Mouse (Mus musculus) inflammation-experienced regulatory T-cells, adult 6 months (primary cell): ENCODE results near the gene 3110040N11Rik. TPM values are rescaled to one million over a fixed set of nuclear protein-coding genes. Genes with fewer than 3 reads are reported as not detected.

Experiments used
- ATAC-seq: one replicate; pipeline ENCODE4 v1.8.0; 2017
- polyA plus RNA-seq, 3 experiments: library from polyadenylated mRNA; unstranded; fragments of 100-300 nt; shearing (Covaris generic); gene quantifications; one replicate each; pipeline ENCODE4 v1.2.1; 2017

The 3110040N11Rik gene
- polyA plus RNA-seq, 3 experiments from 2014 or later = 62.7 to 70.5 (median 68.8) TPM

DNA sequence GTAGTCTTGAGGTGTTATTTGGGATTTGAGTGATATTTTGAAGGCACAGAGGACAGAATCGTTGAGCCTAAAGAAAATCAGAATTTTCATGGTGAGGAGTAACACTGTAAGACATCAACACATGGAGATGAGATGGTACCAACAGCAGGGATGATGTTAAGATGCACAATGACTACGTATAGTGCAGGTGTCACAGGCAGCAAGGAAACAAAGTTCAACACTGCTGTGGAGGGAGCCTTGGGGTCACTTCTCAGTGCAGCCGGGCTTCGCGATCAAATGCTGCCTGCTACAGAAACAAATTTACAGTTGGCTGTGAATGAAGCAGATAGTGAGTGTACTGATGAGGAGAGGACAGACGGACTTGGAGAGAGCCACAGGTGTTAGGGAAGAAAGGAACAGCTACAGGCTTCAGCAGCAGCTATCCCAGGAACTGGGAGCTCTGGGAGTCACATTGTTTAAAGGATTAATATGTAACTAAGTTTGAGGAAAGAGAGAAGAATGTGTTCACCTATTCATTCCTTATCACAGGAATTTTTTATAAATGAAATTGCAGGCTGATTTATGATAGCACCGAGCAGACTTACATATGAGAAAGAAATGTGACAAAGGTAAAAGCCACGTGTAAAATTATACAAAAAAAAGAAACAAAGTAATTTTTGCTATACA is 50.4 kb downstream of the 3110040N11Rik start:
- ATAC-seq = no peak

DNA sequence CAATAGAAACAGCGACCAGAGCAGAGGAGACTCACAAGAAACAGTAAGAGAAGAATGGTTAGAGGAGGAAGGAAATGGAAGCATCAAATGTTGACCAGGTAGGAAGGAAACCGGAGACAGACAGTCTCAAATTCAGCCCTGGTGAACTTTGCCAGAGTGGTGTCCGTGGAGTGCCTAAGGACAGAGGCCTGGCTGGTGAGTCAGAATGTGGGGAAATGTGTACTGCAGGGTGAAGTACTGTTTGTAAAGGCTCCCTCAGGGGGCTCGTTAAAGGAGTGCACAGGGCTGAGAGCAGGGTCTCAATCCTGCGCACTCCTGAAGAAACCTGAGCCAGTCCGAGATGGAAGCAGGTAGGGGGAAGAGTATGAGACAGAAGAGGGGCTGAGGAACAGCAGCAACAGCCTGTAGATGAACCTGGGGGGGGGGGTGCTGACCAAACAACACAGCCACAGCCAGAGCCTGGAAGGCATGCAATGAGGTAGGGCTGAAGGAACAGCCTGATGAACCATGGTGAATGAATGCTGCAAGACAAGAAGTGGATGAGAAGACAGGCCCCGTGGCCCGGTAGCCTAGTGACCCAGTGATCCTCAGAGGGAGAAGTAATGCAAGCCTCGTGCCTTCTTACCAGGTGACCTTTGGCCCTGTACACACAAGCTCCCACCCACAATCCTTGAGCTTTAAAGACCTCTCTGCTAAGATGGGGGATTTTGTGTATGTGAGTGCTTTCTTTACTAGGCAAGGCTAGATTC is 53.8 kb downstream of the 3110040N11Rik start:
- ATAC-seq = no peak

DNA sequence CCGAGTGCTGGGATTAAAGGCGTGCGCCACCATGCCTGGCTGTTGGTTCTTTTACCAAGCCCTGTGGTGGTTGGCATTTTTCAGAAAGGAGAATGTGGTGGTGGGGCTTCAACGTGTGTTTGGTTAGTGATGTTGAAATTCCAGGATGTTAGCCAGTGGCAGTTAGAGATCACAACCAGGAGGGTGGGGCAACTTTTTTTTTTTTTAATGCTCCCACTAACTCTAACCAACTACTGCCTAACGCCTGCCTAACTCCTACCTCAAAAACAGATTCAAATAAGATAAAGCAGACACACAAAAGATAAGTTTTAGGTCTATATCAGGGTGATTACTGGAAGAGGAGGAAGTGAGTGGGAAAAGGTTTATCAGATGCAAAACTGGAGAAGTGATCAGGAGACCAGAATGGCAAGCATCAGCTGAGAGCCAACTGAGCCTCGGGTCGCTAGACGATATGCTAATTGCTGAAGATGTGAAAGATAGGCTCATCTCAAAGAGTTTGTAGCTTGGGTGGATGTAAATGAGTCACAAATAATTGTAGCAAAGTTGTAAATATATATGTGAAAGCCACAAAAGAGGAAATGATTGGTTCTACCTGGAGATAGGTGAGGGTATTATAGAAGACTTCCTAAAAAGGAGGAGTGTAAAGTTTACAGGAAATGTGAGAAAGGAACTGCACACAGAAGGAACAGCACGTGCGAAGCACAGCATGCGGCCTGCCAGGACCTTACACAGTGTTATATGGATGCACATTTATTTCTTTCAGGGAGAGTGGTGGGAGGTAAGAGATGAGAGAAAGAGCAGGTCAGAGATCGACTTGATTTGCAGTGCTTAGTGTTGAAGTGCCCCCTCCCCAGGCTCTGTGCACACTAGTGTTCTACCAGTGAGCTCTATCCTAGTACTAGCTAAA is 56.8 kb downstream of the 3110040N11Rik start:
- no peak for ATAC-seq

Other genes starting within 250 kb of the 3110040N11Rik start
- gene Fsd2, start 222.5 kb downstream of the 3110040N11Rik start, polyA plus RNA-seq = 1 to 10 TPM; 2.5 to 5.3 (median 3.2) TPM
- gene Whamm, start 218.2 kb downstream of the 3110040N11Rik start, polyA plus RNA-seq = 1 to 10 TPM; 3.4 to 8.1 (median 5.2) TPM
- gene Homer2, start 82.0 kb downstream of the 3110040N11Rik start, polyA plus RNA-seq = under 1 TPM in 1 of 3 experiments, not detected in 2; 0.47 TPM
- 100 to 1,000 TPM; 153 to 159 (median 158) TPM for gene Ramac, start 26.6 kb downstream of the 3110040N11Rik start, polyA plus RNA-seq
- 10 to 100 TPM; 13.9 to 23.0 (median 16.8) TPM for gene Btbd1, start 40.0 kb upstream of the 3110040N11Rik start, polyA plus RNA-seq
- not detected for gene Gm10160, start 66.3 kb upstream of the 3110040N11Rik start, polyA plus RNA-seq
- gene Tm6sf1, start 69.5 kb upstream of the 3110040N11Rik start, polyA plus RNA-seq = 10 to 100 TPM in 2 of 3 experiments, 1 to 10 TPM in 1; 5.4 to 14.7 (median 10.2) TPM
- 10 to 100 TPM in 2 of 3 experiments, 1 to 10 TPM in 1; 6.9 to 10.4 (median 10.1) TPM for gene Hdgfl3, start 145.0 kb upstream of the 3110040N11Rik start, polyA plus RNA-seq
- gene Bnc1, start 202.8 kb upstream of the 3110040N11Rik start, polyA plus RNA-seq = not detected